Mouse (Mus musculus): ENCODE measurements around the gene Sestd1. TPM values are rescaled to one million over a fixed set of nuclear protein-coding genes. Genes with fewer than 3 reads are reported as not detected.

Sestd1 gene
- 10 to 100 TPM; 31.3 to 33.7 TPM for total RNA-seq (2021)
- long read RNA-seq, transcript Sestd1-201 (18 exons, 2,720 nt) = major isoform, 10 of 23 reads
- long read RNA-seq, partial matches to known transcripts = 0 of 23 reads
- long read RNA-seq, other reads (novel, unspliced or antisense) = 13 of 23 reads

GRCm38 (mm10) chr2:77280512-77281409, at the start of gene Sestd1:
TSS of gene Sestd1 (minus strand) at chr2:77280592.
- DNase-seq (ENCODE audit: low spot score in 2 of 2) = peak in 1 of 2 experiments; percentile 44

DNA sequence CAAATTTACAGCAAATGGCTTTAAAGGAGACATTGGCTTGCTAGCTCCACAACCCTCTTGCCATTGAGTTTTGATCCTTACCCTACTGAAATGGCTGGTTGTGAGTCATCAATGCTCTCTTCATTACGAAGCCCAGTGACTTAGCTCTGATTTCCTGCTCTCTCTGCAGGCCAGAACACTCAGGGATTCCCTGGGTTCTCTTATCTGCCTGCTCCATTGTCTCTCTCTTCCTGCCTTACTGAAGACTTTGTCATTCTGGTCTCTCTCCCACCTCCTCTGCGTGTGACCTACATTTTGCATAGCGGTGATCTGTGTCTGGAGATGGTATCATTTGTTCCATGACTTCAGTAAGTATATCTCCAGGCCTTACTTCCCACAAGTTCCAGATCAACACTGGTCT, 46.9 kb upstream of the Sestd1 start:
- no peak for DNase-seq (ENCODE audit: low spot score in 2 of 2)

- DNase-seq (ENCODE audit: low spot score in 2 of 2) = no peak
Observed at GRCm38 (mm10) chr2:77323739-77324138, 43.3 kb upstream of the Sestd1 start.

GRCm38 (mm10) chr2:77323156-77323555, 42.8 kb upstream of the Sestd1 start:
- peak in 1 of 2 experiments; percentile 49 for DNase-seq (ENCODE audit: low spot score in 2 of 2)

DNA sequence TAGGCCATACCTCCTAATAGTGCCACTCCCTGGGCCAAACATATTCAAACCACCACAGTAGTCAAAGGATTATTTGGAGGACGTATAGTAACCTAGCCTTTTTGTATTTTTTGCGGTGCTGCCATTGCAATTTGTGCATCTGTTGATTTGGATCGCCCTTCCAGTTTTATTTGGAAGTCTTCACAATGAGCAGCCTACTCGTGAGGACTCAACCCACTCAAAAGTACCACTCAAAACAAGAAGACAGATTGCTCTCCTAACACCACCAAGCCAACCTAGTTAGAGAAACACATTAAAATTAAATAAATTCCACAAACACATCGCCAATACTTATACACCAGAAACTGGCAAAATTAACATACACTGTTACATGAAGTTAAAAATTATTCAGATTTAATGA, 38.8 kb upstream of the Sestd1 start:
- DNase-seq (ENCODE audit: low spot score in 2 of 2) = peak in 1 of 2 experiments; percentile 66

GRCm38 (mm10) chr2:77316961-77317360, 36.6 kb upstream of the Sestd1 start:
- DNase-seq (ENCODE audit: low spot score in 2 of 2) = no peak

DNA sequence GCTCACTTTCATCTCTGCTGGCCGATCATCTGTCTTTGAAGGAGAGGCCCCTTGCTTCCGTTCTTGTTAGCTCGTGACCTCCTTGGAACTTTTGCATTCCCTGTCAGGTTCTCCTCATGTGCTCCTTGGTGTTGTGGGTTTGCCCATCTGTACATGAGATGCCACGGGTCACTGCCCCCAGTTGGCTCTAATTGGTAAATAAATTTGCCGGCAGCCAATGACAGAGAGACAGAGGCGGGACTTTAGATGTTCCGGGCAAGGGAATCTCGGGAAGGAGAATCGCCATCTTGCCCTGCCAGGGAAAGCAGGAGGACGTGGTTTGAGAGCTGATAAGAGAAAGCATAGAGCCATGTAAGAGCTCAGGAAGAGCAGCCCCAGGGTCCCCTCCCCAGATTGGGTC, 33.5 kb upstream of the Sestd1 start:
- no peak for DNase-seq (ENCODE audit: low spot score in 2 of 2)

- DNase-seq (ENCODE audit: low spot score in 2 of 2) = no peak
Observed at GRCm38 (mm10) chr2:77312616-77313015, 32.2 kb upstream of the Sestd1 start.

- DNase-seq (ENCODE audit: low spot score in 2 of 2) = no peak
Observed at GRCm38 (mm10) chr2:77309313-77309712, 28.9 kb upstream of the Sestd1 start.

DNA sequence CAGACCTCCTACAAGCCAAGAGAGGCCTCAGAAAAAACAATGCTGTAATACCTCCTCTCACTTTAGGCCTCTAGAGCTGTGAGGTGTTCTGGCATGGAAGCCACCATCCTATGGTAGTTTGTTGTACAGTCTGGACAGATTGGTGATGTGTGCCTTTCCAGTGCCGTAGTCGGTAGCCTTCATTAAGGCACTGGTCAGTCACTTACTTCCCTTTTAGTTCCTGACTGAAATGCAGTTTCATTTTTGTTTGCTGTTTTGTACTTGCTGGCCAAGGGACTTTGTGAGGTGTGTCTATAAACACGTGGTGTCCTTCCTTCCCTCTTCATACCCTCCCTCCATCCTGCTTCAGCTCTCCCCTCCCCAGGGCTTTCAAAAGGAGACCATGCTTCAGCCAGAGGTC, 24.1 kb upstream of the Sestd1 start:
- no peak for DNase-seq (ENCODE audit: low spot score in 2 of 2)

DNA sequence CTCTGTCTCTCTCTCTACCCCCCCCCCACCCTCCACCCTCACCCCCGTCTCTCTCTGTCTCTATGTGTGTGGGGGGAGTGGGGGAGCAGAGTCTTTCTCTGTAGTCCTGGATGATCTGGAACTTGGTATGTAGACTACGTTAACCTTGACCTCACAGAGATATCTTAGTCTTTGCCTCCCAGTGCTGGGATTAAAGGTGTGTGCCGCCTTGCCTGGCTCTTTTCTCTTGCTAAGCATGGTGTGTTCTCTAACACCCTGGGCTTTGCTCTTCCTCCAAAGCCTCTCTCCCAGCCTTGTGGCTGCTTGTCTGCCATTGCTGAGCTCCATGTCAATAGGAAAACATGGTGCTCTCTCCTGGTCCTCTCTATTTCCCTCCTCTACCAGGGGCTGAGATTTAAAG, 23.3 kb upstream of the Sestd1 start:
- DNase-seq (ENCODE audit: low spot score in 2 of 2) = no peak

GRCm38 (mm10) chr2:77302655-77303348, 22.4 kb upstream of the Sestd1 start:
- DNase-seq (ENCODE audit: low spot score in 2 of 2) = no peak

DNA sequence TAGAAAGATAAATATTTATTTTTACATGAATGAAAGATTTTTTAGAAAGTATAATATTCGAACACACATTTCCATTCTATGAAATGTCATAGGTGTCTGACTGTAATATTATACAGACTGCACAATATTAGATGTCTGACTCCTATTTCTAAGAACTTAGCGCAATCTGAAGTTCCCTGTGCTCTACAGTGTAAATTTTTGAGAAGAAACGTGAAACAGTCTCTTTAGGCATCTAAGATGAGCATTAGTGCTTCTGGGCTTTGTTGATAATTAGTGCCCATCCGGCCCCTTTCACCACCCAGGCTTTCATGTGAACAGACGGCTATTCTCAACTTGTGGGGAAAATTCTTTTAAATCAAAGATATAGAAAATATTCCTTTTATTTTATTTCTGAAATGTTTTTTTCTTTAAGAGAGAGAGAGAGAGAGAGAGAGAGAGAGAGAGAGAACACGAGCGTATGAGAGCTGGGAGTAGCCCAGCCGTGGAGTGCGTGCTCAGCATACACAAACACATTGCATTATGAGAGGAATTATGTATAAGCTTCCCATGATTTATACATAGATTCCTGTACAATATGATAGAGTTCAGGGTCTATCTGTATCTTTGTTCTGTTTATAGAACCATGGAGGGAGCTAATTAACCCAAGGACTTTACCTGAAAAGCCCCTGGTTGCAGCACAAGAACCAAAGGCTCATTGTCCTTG, 21.4 kb upstream of the Sestd1 start:
- DNase-seq (ENCODE audit: low spot score in 2 of 2) = no peak

DNA sequence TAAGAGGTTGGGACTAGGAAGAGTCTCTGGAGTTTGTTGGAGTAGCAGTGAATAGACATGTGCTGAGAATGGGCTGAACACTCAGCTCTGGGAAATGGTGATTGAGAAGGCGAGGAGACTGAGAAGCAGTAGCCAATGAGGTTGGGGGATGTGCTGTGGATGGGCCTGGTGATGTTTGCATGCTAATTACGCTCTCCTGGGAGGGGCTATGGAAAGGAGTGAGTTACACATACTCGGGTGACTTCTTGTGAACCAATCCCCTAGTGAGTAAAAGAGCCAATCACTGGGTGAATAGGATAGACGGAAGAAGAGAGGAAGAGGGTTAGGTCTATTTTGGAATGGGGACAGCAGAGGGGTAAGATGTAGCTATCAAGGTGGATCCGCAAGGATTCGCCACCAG, 9.3 kb upstream of the Sestd1 start:
- DNase-seq (ENCODE audit: low spot score in 2 of 2) = no peak

DNA sequence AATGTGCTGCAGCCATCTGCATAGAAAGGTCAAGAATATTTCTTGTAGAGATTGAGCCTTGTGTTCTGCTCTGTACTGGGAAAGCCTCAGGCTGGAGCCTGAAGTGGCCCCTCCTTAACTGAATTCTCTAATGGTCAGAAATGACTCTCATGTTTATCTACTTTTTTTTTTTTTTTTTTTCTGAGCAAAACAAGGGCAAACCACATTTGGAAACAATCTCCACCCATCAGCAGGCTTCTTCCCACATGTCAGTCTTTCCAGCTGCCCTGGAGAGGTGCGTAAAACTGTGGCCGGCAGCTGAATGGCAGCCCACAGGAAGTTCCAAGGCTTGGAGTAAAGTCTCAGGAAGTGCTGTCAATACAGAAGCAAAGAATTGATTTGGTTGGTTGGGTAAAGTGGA, 6.4 kb upstream of the Sestd1 start:
- no peak for DNase-seq (ENCODE audit: low spot score in 2 of 2)

DNA sequence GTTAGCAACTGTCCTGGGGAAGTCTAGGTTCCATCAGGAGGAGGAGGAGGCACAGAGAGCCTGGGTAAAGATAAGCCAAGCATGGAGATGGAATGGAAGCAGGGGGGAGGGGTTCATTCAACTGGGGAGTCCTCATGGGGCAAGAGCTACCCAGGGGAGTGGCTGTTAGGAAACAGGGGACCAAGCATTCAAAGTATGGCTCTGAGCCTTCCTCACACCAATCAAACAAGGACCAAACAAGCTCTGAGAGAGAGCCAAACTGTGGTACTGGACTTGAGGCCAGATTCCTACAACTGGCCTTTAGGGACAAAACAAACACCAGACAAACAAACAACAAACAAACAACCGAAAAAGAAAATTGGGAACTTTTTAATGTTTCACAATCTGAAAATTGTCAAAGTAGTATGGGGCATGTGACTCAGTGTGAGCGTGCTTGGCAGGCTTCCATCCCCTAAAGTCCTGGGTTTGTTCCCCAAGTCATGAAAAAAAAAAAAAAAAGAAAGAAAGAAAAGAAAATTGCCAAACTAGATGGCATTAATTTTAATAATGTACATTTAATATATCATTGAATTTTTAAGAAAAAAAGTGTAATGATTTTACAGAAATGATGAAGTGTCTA, 4.0 kb upstream of the Sestd1 start:
- no peak for DNase-seq (ENCODE audit: low spot score in 2 of 2)

DNA sequence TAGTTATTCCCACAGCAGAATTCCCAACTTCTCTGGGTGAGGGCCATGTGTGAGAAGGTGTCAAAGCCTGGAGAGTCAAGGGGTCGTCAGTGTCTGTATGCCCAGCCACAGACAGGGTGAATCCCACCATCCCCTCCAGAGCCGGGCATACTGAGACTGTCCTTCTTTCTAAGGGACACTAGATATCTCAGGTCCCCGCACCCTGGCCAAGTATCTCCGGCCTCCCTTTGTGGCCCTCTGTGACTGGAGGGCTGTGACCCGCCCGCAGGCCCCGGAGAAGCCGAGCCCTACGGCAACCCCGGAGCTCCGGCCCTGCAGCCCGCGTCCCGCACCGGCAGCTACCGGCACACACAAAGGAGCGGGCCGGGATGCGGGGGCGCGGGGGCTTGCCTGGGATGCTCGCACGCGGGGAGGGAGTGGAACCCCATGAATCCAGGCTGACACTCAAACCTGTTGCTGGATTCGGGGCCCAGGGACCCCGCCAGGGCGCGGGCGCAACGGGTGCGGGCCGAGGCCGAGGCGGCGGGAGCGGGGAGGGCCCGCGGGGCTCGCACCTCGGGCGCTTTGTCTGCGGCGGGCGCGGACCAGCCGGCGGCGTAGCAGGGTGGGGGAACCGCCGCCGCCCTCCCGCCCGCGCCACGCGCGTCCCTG, 406 bp downstream of the Sestd1 start:
- peak in 1 of 2 experiments; percentile 40 for DNase-seq (ENCODE audit: low spot score in 2 of 2)

DNA sequence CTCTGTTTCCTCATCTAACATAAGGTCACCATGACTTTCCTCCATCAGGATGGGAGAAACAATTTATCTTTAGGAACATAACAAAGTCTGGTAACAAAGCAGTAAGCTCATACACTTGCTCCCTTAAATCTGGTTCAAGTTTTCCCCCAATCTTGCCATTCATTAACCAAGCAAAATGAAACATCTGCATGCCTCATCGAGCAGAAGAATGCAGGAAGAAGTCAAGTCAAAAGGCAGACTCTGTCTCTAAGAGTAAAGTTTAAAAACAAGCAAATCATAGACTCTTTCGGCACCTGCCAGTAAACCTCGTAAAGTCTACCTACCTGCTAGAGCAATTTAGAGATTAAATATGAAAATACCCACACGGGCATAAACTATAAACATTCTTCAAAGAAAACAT, 3.1 kb downstream of the Sestd1 start:
- no peak for DNase-seq (ENCODE audit: low spot score in 2 of 2)

DNA sequence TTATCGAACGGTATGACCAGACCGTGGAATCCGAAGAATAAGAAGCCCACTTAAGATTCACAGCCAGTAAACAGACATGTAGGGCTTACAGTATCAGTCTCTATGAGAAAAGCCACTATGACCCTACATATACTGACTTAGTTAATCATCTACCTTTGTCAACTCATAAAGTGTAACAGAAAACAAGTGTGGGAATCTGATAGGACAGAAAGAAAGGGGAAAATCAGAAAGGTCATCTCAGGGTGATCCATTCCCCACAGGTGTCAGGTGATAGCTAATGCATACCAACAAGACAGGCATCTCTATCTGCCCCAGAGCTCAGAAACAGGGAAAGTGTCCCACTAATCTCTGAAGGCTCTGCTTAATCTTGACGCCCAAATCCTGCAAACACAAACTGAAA, 4.5 kb downstream of the Sestd1 start:
- no peak for DNase-seq (ENCODE audit: low spot score in 2 of 2)

DNA sequence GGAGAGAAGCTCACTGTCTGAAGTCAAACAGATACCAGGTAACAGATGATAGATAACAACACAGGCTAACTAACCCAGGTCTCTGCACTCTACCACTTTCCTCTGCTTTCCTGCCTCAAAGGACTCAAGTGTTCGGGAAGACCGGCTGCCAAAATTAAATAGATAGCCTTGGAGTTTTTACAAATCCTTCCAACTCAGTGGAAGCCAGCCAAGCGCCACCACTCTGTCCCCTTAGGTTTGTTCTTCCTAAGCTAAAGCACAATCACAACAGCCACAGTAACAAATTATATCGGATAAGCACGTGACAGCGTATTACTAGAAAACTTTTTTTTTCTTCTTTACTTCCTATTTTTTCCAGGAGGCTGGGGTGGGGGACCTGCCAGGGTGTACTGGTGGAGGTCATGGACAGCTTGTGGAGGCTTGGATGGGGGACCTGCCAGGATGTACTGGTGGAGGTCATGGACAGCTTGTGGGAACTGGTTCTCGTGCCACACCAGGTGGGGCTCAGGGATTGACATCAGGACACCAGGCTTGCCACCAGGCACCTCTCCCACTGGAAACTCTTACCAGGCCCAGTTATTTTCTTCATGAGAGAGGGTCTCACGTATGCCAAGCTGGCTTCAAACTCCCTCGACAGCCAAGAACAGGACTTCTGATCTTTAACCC, 5.3 kb downstream of the Sestd1 start:
- no peak for DNase-seq (ENCODE audit: low spot score in 2 of 2)

Data from layer of hippocampus, adult 18-20 months (tissue).